Mouse (Mus musculus): ENCODE results near the gene Slc44a3. TPM values are rescaled to one million over a fixed set of nuclear protein-coding genes. Genes with fewer than 3 reads are reported as not detected.

Slc44a3 gene
- total RNA-seq, 1 experiment: 2.3 TPM

DNA sequence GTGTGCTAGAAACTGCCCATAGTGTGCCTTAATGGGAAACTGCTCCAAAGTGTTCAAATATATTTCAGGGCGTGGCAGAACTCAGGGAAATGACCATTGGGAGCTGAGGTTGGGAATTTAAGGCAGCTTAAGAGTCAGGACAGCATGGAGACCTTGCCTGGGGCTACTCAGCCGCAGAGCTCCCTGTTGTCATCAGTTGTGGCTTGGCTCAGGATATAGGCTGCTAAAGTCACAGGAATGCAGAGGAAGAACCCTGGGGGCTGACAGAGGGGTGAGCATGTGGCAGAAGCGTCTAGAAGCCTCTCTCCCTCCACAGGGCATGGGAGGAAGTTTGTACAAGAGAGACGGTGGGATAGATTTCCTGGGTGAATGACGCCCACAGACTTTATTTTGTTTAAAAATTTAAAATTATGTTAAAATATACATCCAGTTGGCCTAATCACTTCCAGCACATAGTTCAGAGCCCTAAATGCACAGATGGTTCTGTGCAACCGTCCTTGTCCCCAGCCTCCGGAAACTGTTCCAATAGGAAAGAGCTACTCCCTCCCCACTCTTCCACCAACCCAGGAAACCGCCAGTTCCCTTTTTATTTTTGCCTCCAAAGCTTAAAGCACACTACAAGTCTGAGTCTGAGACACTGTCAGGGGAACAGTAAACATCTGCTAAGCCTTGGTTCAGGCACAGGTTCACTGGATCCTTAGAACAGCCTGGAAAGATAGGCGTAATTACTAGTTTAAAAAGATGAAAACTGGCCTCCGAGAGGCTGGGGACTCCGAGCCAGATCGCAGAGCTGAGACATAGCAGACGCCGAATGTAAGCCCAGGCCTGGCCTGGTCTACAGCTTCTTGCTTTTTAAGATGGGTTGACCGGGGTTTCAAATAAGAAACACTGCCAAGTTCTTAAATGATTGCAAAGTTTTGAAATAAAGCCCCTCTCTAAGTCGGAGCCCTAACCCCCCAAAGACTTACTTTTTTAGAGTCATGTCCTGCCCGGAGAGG lies 5.8 kb downstream of the Slc44a3 start:
- Histone ChIP-seq H3K9me3 (ENCODE audit: control insufficient read depth, insufficient read depth, low read depth, low read length) (no peaks in the 10 kb centered on the region), H3K9ac (ENCODE audit: insufficient read depth, low read depth, low read length, poor library complexity, severe bottlenecking) (no peak overlapping the region), H3K4me1 (ENCODE audit: control insufficient read depth in 2 of 2, insufficient read depth in 2 of 2, low read length in 2 of 2, poor library complexity in 1 of 2) (peaks cover 11% of the 10 kb centered on the region in 2 experiments), H3K4me3 (ENCODE audit: insufficient read depth in 1 of 2, low read depth in 1 of 2, low read length in 2 of 2, poor library complexity in 1 of 2, severe bottlenecking in 1 of 2) (no peak overlapping the region), H3K27ac (ENCODE audit: insufficient read depth, low read depth, low read length, poor library complexity, severe bottlenecking) (no peak overlapping the region), H3K36me3 (ENCODE audit: control insufficient read depth, insufficient read depth, low read length, poor library complexity, severe bottlenecking) (no peaks in the 10 kb centered on the region)
- TF ChIP-seq ZNF384 (IDR thresholded peaks at IDR 0.05; ENCODE audit: low read depth, low read length): no peak
- no peak for TF ChIP-seq MAFK (IDR thresholded peaks at IDR 0.05; ENCODE audit: insufficient read depth, low read depth, low read length)
- TF ChIP-seq CHD2 (IDR thresholded peaks at IDR 0.05; ENCODE audit: low read depth, low read length): no peak
- TF ChIP-seq HCFC1 (IDR thresholded peaks at IDR 0.05; ENCODE audit: borderline replicate concordance, insufficient read depth, low read length): no peak
- no peak for TF ChIP-seq ZC3H11A (IDR thresholded peaks at IDR 0.05; ENCODE audit: borderline replicate concordance, low read depth, low read length)
- in situ Hi-C loops (cut with MboI; ENCODE audit: low sequenced_read_pairs in 2 of 2, unreplicated experiment in 2 of 2): loop anchor here in 1 of 2 experiments (25.0 kb wide), 1 partner anchor 586 kb away; no protein-coding TSS in a partner anchor
- DNase-seq (ENCODE audit: low read depth, low spot score): no peak

DNA sequence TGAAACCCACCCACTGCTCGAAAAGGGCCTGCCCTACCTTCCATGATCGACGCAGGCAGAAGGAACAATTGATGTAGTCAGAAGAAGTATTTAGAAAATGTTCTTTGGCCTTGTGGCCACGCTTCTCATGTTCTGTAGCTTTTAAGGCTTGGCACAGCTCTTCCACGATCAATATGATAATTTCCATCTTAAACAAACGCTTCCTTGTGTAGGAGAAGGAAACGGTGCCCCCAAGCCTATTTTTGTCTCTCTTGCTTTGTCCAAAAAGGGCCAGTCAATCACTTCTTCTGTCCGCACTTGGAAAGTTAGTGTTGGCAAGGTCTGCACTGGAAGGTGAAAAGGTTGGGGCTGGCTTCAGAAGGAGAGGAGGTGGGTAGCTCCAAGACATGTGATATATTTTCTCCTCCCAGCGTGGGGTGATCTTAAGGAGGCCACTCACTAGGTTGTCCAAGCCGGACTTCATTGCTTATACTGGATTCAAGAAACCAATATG lies 10.5 kb downstream of the Slc44a3 start:
- TF ChIP-seq ZNF384 (IDR thresholded peaks at IDR 0.05; ENCODE audit: low read depth, low read length) (no peak), HCFC1 (IDR thresholded peaks at IDR 0.05; ENCODE audit: borderline replicate concordance, insufficient read depth, low read length) (no peak), CHD2 (IDR thresholded peaks at IDR 0.05; ENCODE audit: low read depth, low read length) (no peak), ZC3H11A (IDR thresholded peaks at IDR 0.05; ENCODE audit: borderline replicate concordance, low read depth, low read length) (no peak), MAFK (IDR thresholded peaks at IDR 0.05; ENCODE audit: insufficient read depth, low read depth, low read length) (no peak)
- no peak overlapping the region for H3K27ac ChIP-seq (ENCODE audit: insufficient read depth, low read depth, low read length, poor library complexity, severe bottlenecking)
- H3K4me3 ChIP-seq (ENCODE audit: insufficient read depth in 1 of 2, low read depth in 1 of 2, low read length in 2 of 2, poor library complexity in 1 of 2, severe bottlenecking in 1 of 2): no peak overlapping the region
- no peak overlapping the region for H3K9ac ChIP-seq (ENCODE audit: insufficient read depth, low read depth, low read length, poor library complexity, severe bottlenecking)
- no peaks in the 10 kb centered on the region; a peak in 1 of 4 replicates for H3K4me1 ChIP-seq (ENCODE audit: control insufficient read depth in 2 of 2, insufficient read depth in 2 of 2, low read length in 2 of 2, poor library complexity in 1 of 2)
- in situ Hi-C loops (cut with MboI; ENCODE audit: low sequenced_read_pairs in 2 of 2, unreplicated experiment in 2 of 2): no loop called here
- H3K36me3 ChIP-seq (ENCODE audit: control insufficient read depth, insufficient read depth, low read length, poor library complexity, severe bottlenecking): no peaks in the 10 kb centered on the region
- H3K9me3 ChIP-seq (ENCODE audit: control insufficient read depth, insufficient read depth, low read depth, low read length): no peaks in the 10 kb centered on the region
- no peak for DNase-seq (ENCODE audit: low read depth, low spot score)

DNA sequence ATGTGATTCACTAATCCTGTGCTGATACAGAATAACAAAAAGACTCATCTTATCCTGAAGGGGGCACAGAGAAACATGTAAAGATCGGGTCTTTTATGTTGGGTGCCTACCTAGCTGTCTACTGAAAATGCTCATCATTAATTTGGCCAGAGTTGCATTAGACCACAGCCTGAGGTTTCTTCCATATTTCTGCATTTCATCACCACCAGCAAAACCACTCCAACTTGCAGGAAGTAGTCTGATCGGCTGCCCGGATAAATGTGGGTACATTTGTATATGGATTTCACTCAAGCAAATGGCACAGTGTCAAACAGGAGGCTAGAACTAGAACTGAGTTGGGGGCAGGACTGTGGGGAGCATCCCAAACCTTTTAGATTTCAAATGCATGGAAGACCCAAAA lies 11.1 kb downstream of the Slc44a3 start:
- in situ Hi-C loops (cut with MboI; ENCODE audit: low sequenced_read_pairs in 2 of 2, unreplicated experiment in 2 of 2): no loop called here
- no peak for TF ChIP-seq CHD2 (IDR thresholded peaks at IDR 0.05; ENCODE audit: low read depth, low read length)
- no peak for TF ChIP-seq ZNF384 (IDR thresholded peaks at IDR 0.05; ENCODE audit: low read depth, low read length)
- TF ChIP-seq HCFC1 (IDR thresholded peaks at IDR 0.05; ENCODE audit: borderline replicate concordance, insufficient read depth, low read length): no peak
- no peak for TF ChIP-seq MAFK (IDR thresholded peaks at IDR 0.05; ENCODE audit: insufficient read depth, low read depth, low read length)
- no peak for TF ChIP-seq ZC3H11A (IDR thresholded peaks at IDR 0.05; ENCODE audit: borderline replicate concordance, low read depth, low read length)
- H3K4me1 ChIP-seq (ENCODE audit: control insufficient read depth in 2 of 2, insufficient read depth in 2 of 2, low read length in 2 of 2, poor library complexity in 1 of 2): no peaks in the 10 kb centered on the region
- no peak overlapping the region for H3K9ac ChIP-seq (ENCODE audit: insufficient read depth, low read depth, low read length, poor library complexity, severe bottlenecking)
- no peak overlapping the region for H3K27ac ChIP-seq (ENCODE audit: insufficient read depth, low read depth, low read length, poor library complexity, severe bottlenecking)
- H3K36me3 ChIP-seq (ENCODE audit: control insufficient read depth, insufficient read depth, low read length, poor library complexity, severe bottlenecking): no peaks in the 10 kb centered on the region
- no peaks in the 10 kb centered on the region for H3K9me3 ChIP-seq (ENCODE audit: control insufficient read depth, insufficient read depth, low read depth, low read length)
- H3K4me3 ChIP-seq (ENCODE audit: insufficient read depth in 1 of 2, low read depth in 1 of 2, low read length in 2 of 2, poor library complexity in 1 of 2, severe bottlenecking in 1 of 2): no peak overlapping the region
- DNase-seq (ENCODE audit: low read depth, low spot score): no peak

DNA sequence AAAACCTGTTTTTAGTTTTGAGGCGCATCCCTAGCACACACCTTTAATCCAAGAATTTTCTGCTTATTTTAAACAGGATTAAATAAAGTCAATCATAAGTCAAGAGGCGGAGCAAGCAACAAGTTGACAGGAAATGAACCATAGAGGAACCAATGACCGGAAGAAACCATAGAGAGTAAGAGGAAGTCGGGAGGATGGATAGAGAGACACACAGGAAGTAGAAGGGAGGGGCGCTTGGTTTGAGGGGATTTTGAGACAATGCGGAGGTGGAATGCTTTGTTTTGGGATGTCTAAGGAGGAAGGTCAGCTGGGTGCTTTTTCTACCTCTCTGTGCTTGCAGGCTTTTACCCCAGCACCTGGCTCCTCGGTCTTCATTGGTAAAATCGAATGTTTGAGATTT lies 15.2 kb downstream of the Slc44a3 start:
- TF ChIP-seq CHD2 (IDR thresholded peaks at IDR 0.05; ENCODE audit: low read depth, low read length): no peak
- peak; percentile 65; the same call in 1 of the 2 replicates for TF ChIP-seq HCFC1 (IDR thresholded peaks at IDR 0.05; ENCODE audit: borderline replicate concordance, insufficient read depth, low read length)
- peak overlapping the region; percentile 51 to 80 for H3K4me3 ChIP-seq (ENCODE audit: insufficient read depth in 1 of 2, low read depth in 1 of 2, low read length in 2 of 2, poor library complexity in 1 of 2, severe bottlenecking in 1 of 2)
- in situ Hi-C loops (cut with MboI; ENCODE audit: low sequenced_read_pairs in 2 of 2, unreplicated experiment in 2 of 2): no loop called here

More for the DNA sequence above, 15.2 kb downstream of the Slc44a3 start:
- peak; percentile 68 for DNase-seq (ENCODE audit: low read depth, low spot score)
- Histone ChIP-seq H3K27ac (ENCODE audit: insufficient read depth, low read depth, low read length, poor library complexity, severe bottlenecking) (no peak overlapping the region), H3K9me3 (ENCODE audit: control insufficient read depth, insufficient read depth, low read depth, low read length) (no peaks in the 10 kb centered on the region), H3K4me1 (ENCODE audit: control insufficient read depth in 2 of 2, insufficient read depth in 2 of 2, low read length in 2 of 2, poor library complexity in 1 of 2) (no peaks in the 10 kb centered on the region), H3K9ac (ENCODE audit: insufficient read depth, low read depth, low read length, poor library complexity, severe bottlenecking) (peak overlapping the region; percentile 38), H3K36me3 (ENCODE audit: control insufficient read depth, insufficient read depth, low read length, poor library complexity, severe bottlenecking) (no peaks in the 10 kb centered on the region)
